Mouse (Mus musculus): Measurements from ENCODE around the gene Uck1. TPM values are rescaled to one million over a fixed set of nuclear protein-coding genes. Genes with fewer than 3 reads are reported as not detected.

Uck1 gene
- polyA plus RNA-seq, 1 experiment from 2014 or later, result 74.1 TPM

DNA sequence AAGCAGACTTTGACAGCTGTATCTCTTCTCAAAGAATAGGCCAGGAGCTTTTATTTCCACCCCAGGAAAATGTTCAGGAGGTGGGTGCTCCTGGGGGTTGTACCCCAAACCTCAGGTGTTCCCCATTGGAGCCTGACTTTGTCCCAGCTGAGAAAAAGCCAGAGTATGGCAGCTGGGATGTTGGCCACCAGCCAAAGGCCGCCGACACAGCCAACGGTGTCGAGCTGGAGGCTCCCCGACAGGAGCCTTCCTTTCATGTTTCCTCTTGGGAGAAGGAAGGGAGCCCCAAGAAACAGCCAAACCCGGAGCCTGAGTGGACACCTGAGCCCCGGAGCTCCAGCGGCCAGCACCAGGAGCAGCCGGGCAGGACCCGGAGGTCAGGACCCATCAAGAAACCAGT is 47.0 kb downstream of the Uck1 start:
- TF ChIP-seq CTCF (IDR thresholded peaks at IDR 0.05; ENCODE audit: low read depth), result no peak
- H3K4me3 ChIP-seq (ENCODE audit: low read depth, low read length), result no peak overlapping the region
- H3K9me3 ChIP-seq (ENCODE audit: control insufficient read depth), result no peaks in the 10 kb centered on the region
- ATAC-seq, result no peak
- no peaks in the 10 kb centered on the region for H3K27me3 ChIP-seq (replicated peaks; ENCODE audit: control insufficient read depth, insufficient read depth, low read length)
- 73% methylated on average over 10 of the region's 10 CpGs for WGBS
- H3K36me3 ChIP-seq (ENCODE audit: control insufficient read depth, insufficient read depth), result peaks cover 90% of the 10 kb centered on the region
- H3K27ac ChIP-seq (ENCODE audit: low read depth, low read length), result peak overlapping the region; percentile 21; the same call in 1 of the 2 replicates
- no peaks in the 10 kb centered on the region for H3K4me1 ChIP-seq (replicated peaks; ENCODE audit: control insufficient read depth, insufficient read depth, low read length)
- H3K9ac ChIP-seq (ENCODE audit: low read depth, low read length), result no peak overlapping the region
- no peak overlapping the region for H3K4me2 ChIP-seq (replicated peaks; ENCODE audit: low read depth)

GRCm38 (mm10) chr2:32211689-32212088 is 48.3 kb downstream of the Uck1 start:
- Histone ChIP-seq H3K36me3 (ENCODE audit: control insufficient read depth, insufficient read depth) (peaks cover 90% of the 10 kb centered on the region), H3K27me3 (replicated peaks; ENCODE audit: control insufficient read depth, insufficient read depth, low read length) (no peaks in the 10 kb centered on the region), H3K9me3 (ENCODE audit: control insufficient read depth) (no peaks in the 10 kb centered on the region), H3K9ac (ENCODE audit: low read depth, low read length) (no peak overlapping the region), H3K27ac (ENCODE audit: low read depth, low read length) (no peak overlapping the region), H3K4me3 (ENCODE audit: low read depth, low read length) (no peak overlapping the region), H3K4me1 (replicated peaks; ENCODE audit: control insufficient read depth, insufficient read depth, low read length) (no peaks in the 10 kb centered on the region), H3K4me2 (replicated peaks; ENCODE audit: low read depth) (no peak overlapping the region)
- TF ChIP-seq CTCF (IDR thresholded peaks at IDR 0.05; ENCODE audit: low read depth), result no peak
- no peak for ATAC-seq
- WGBS, result 92% methylated on average over 8 of the region's 8 CpGs

GRCm38 (mm10) chr2:32207682-32208081 is 52.3 kb downstream of the Uck1 start:
- Histone ChIP-seq H3K27ac (ENCODE audit: low read depth, low read length) (peak overlapping the region; percentile 70), H3K36me3 (ENCODE audit: control insufficient read depth, insufficient read depth) (peaks cover 88% of the 10 kb centered on the region), H3K9me3 (ENCODE audit: control insufficient read depth) (no peaks in the 10 kb centered on the region), H3K4me3 (ENCODE audit: low read depth, low read length) (no peak overlapping the region), H3K27me3 (replicated peaks; ENCODE audit: control insufficient read depth, insufficient read depth, low read length) (no peaks in the 10 kb centered on the region), H3K9ac (ENCODE audit: low read depth, low read length) (no peak overlapping the region), H3K4me1 (replicated peaks; ENCODE audit: control insufficient read depth, insufficient read depth, low read length) (no peaks in the 10 kb centered on the region), H3K4me2 (replicated peaks; ENCODE audit: low read depth) (no peak overlapping the region)
- ATAC-seq, result peak; percentile 59; the same call in 1 of the 2 replicates
- 69% methylated on average over 1 of the region's 1 CpGs for WGBS
- no peak for TF ChIP-seq CTCF (IDR thresholded peaks at IDR 0.05; ENCODE audit: low read depth)

Other genes with a start within 250 kb of the Uck1 start
- 6.1 and 6.2 TPM in 2 replicates for gene Fam78a, start 175.3 kb downstream of the Uck1 start, polyA plus RNA-seq (2015; fragmentation: Nextera tagmentation; extraction: Ambion mirVana)
- gene Plpp7, start 164.6 kb downstream of the Uck1 start, polyA plus RNA-seq (2015; fragmentation: Nextera tagmentation; extraction: Ambion mirVana), result 3.1 and 3.8 TPM in 2 replicates
- gene Prrc2b, start 109.1 kb downstream of the Uck1 start, polyA plus RNA-seq (2015; fragmentation: Nextera tagmentation; extraction: Ambion mirVana), result 17.7 and 18.9 TPM in 2 replicates
- 9.2 and 10.7 TPM in 2 replicates for gene Pomt1, start 23.6 kb downstream of the Uck1 start, polyA plus RNA-seq (2015; fragmentation: Nextera tagmentation; extraction: Ambion mirVana)
- 15.2 and 18.1 TPM in 2 replicates for gene Golga2, start 27.2 kb upstream of the Uck1 start, polyA plus RNA-seq (2015; fragmentation: Nextera tagmentation; extraction: Ambion mirVana)
- 255 and 271 TPM in 2 replicates for gene Swi5, start 27.9 kb upstream of the Uck1 start, polyA plus RNA-seq (2015; fragmentation: Nextera tagmentation; extraction: Ambion mirVana)
- gene Ciz1, start 92.2 kb upstream of the Uck1 start, polyA plus RNA-seq (2015; fragmentation: Nextera tagmentation; extraction: Ambion mirVana), result 20.1 and 20.7 TPM in 2 replicates
- gene Dnm1, start 93.2 kb upstream of the Uck1 start, polyA plus RNA-seq (2015; fragmentation: Nextera tagmentation; extraction: Ambion mirVana), result 23.5 and 30.0 TPM in 2 replicates
- gene 1110008P14Rik, start 121.8 kb upstream of the Uck1 start, polyA plus RNA-seq (2015; fragmentation: Nextera tagmentation; extraction: Ambion mirVana), result 95.0 and 100 TPM in 2 replicates
- gene Lcn2, start 128.1 kb upstream of the Uck1 start, polyA plus RNA-seq (2015; fragmentation: Nextera tagmentation; extraction: Ambion mirVana), result 4.8 and 5.4 TPM in 2 replicates
- 47.3 and 49.4 TPM in 2 replicates for gene Ptges2, start 135.7 kb upstream of the Uck1 start, polyA plus RNA-seq (2015; fragmentation: Nextera tagmentation; extraction: Ambion mirVana)
- 2.9 and 3.2 TPM in 2 replicates for gene Naif1, start 190.3 kb upstream of the Uck1 start, polyA plus RNA-seq (2015; fragmentation: Nextera tagmentation; extraction: Ambion mirVana)
- 45.1 and 52.6 TPM in 2 replicates for gene Slc25a25, start 191.3 kb upstream of the Uck1 start, polyA plus RNA-seq (2015; fragmentation: Nextera tagmentation; extraction: Ambion mirVana)